Mouse (Mus musculus) midbrain, embryonic 12.5 days (tissue): ENCODE results near the gene Sfxn2. TPM values are rescaled to one million over a fixed set of nuclear protein-coding genes. Genes with fewer than 3 reads are reported as not detected.

Experiments
- ATAC-seq: fragments of 200-750 bp; cut with Nextera tagmentation; 2 replicates; pipeline ENCODE4 v1.8.0; 2017; ENCODE audit warnings: low read depth, moderate TSS enrichment, moderate library complexity; ENCODE audit not compliant: low FRiP score
- H3K27ac ChIP-seq: fragments of 300-500 bp; sonication (generic); replicated peaks from 2 replicates; pipeline ENCODE4 v1.5.1; 2016; ENCODE audit warnings: mild to moderate bottlenecking
- H3K27me3 ChIP-seq: fragments of 300-500 bp; sonication (generic); 2 replicates; pipeline ENCODE4 v1.6.1; 2016; ENCODE audit warnings: mild to moderate bottlenecking
- H3K36me3 ChIP-seq: fragments of 300-500 bp; sonication (generic); 2 replicates; pipeline ENCODE4 v1.6.1; 2016
- H3K4me1 ChIP-seq: fragments of 300-500 bp; sonication (generic); 2 replicates; pipeline ENCODE4 v1.6.1; 2016
- H3K4me2 ChIP-seq: fragments of 300-500 bp; sonication (generic); replicated peaks from 2 replicates; pipeline ENCODE4 v1.6.1; 2016; ENCODE audit warnings: mild to moderate bottlenecking, moderate library complexity
- H3K4me3 ChIP-seq: fragments of 300-500 bp; sonication (generic); 2 replicates; pipeline ENCODE4 v1.5.1; 2016; ENCODE audit warnings: mild to moderate bottlenecking
- H3K9ac ChIP-seq: fragments of 300-500 bp; sonication (generic); replicated peaks from 2 replicates; pipeline ENCODE4 v1.6.1; 2016; ENCODE audit warnings: mild to moderate bottlenecking, moderate library complexity
- H3K9me3 ChIP-seq: fragments of 300-500 bp; sonication (generic); 2 replicates; pipeline ENCODE4 v1.6.1; 2016; ENCODE audit warnings: mild to moderate bottlenecking
- WGBS: fragments of 180-500 bp; shearing (Covaris S2); methylation state at CpG from one replicate; pipeline ENCODE4 v1.1.7; 2016; 5-methylcytosine and 5-hydroxymethylcytosine counted together
- polyA plus RNA-seq: library from polyadenylated mRNA; unstranded; fragments of >200 nt; fragmentation: Nextera tagmentation; extraction: Ambion mirVana; gene quantifications from 2 replicates; pipeline ENCODE4 v1.2.1, GENCODE M21; 2016

Gene Sfxn2
- polyA plus RNA-seq, 1 experiment from 2014 or later = 14.2 TPM

- H3K4me1 ChIP-seq = peaks cover 79% of the 10 kb centered on the region
- H3K36me3 ChIP-seq = no peaks in the 10 kb centered on the region
- no peak for ATAC-seq
- H3K27ac ChIP-seq = peak overlapping the region; percentile 91
- H3K27me3 ChIP-seq = no peaks in the 10 kb centered on the region
- H3K9ac ChIP-seq = peak overlapping the region; percentile 7
- peak overlapping the region; percentile 56 for H3K4me2 ChIP-seq
- no peaks in the 10 kb centered on the region for H3K9me3 ChIP-seq
- H3K4me3 ChIP-seq = no peak overlapping the region
- WGBS = 4% methylated on average over 16 of the region's 16 CpGs
Observed at GRCm38 (mm10) chr19:46531071-46532030, 41.8 kb upstream of the Sfxn2 start.

- no peak overlapping the region for H3K4me3 ChIP-seq
- 7% methylated on average over 10 of the region's 10 CpGs for WGBS
- H3K36me3 ChIP-seq = no peaks in the 10 kb centered on the region
- H3K9ac ChIP-seq = no peak overlapping the region; the same call in 1 of the 2 replicates
- peak overlapping the region; percentile 12; the same call in 1 of the 2 replicates for H3K4me2 ChIP-seq
- no peaks in the 10 kb centered on the region for H3K9me3 ChIP-seq
- peak overlapping the region; percentile 60 for H3K27ac ChIP-seq
- no peak for ATAC-seq
- peaks cover 72% of the 10 kb centered on the region for H3K4me1 ChIP-seq
- H3K27me3 ChIP-seq = no peaks in the 10 kb centered on the region
Observed at GRCm38 (mm10) chr19:46532031-46532688, 41.0 kb upstream of the Sfxn2 start.

DNA sequence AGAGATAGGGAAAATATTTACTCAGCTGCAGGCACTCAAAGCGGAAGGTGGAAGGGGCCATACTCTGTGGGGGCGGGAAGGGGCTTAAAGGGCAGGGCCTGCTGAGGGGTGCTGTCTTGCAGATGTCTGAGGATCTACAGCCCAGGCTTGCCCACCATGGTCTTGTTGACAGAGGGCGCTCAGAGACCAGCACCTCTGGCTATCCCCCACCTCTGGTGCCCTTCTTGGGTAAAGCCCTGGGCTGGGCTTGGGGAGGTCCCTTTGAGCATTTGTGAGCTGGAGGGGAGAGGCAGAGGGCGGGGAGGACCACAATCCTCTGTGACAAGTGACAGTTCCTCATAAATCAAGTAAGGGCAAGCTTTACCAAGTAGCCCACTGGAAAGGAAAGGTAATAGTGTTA is 40.1 kb upstream of the Sfxn2 start:
- H3K9me3 ChIP-seq = no peaks in the 10 kb centered on the region
- no peak overlapping the region for H3K4me2 ChIP-seq
- H3K27ac ChIP-seq = peak overlapping the region; percentile 60
- peaks cover 63% of the 10 kb centered on the region for H3K4me1 ChIP-seq
- H3K9ac ChIP-seq = no peak overlapping the region
- no peaks in the 10 kb centered on the region for H3K36me3 ChIP-seq
- no peaks in the 10 kb centered on the region for H3K27me3 ChIP-seq
- H3K4me3 ChIP-seq = no peak overlapping the region
- ATAC-seq = no peak
- 48% methylated on average over 4 of the region's 4 CpGs for whole genome bisulfite sequencing

DNA sequence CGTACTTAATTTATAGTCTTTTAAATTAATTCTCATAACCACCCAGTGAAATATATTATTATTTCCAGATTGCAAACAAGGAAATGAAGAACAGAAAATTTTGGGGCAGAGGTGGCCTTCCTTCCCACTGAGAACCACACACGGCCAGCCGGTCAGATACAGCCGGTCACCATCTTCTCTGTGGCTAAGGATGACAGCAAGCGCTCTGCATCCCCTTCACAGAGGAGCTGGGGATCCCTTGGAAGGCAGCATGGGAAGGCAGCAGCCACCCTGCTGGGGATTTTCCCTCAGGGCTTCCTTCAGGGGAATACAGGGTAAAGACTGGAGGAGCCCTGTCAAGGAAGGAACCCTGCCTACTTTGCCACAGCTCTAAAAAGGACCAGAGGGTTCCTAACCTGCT is 39.6 kb upstream of the Sfxn2 start:
- H3K4me1 ChIP-seq = peaks cover 58% of the 10 kb centered on the region
- 39% methylated on average over 5 of the region's 5 CpGs for WGBS
- H3K27me3 ChIP-seq = no peaks in the 10 kb centered on the region
- ATAC-seq = no peak
- H3K27ac ChIP-seq = peak overlapping the region; percentile 60
- H3K9ac ChIP-seq = 0 out of 2 replicates have a peak overlapping the region, but pooled peaks have one; percentile 28
- H3K4me3 ChIP-seq = no peak overlapping the region
- H3K36me3 ChIP-seq = no peaks in the 10 kb centered on the region
- H3K4me2 ChIP-seq = no peak overlapping the region
- H3K9me3 ChIP-seq = no peaks in the 10 kb centered on the region

- 39% methylated on average over 6 of the region's 6 CpGs for WGBS
Observed at GRCm38 (mm10) chr19:46534542-46535098, 38.5 kb upstream of the Sfxn2 start.

DNA sequence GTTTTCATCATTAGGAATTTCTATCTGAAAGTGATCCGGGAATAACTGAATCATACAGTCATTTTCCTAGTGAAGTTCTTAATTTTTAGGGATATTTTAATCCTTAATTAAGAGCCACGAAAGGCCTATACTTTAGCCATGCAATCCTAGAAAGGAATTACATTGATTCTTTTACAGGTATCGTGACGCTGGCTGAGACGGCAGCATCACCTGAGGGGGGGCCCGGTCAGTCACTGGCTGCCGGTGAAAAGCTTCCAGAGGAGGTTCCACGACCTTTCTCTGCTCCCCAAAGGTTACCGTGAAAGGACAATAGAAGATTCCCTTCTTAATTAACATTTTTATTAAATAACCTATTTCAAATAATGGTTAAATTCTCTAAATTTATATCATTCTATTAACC is 35.8 kb upstream of the Sfxn2 start:
- Histone ChIP-seq H3K4me2 (no peak overlapping the region), H3K4me3 (no peak overlapping the region), H3K36me3 (peaks cover 31% of the 10 kb centered on the region), H3K9ac (no peak overlapping the region), H3K9me3 (no peaks in the 10 kb centered on the region), H3K4me1 (peaks cover 21% of the 10 kb centered on the region), H3K27ac (no peak overlapping the region), H3K27me3 (no peaks in the 10 kb centered on the region)
- 89% methylated on average over 9 of the region's 9 CpGs for WGBS
- no peak for ATAC-seq

More at GRCm38 (mm10) chr19:46534542-46535098, 38.5 kb upstream of the Sfxn2 start:
- no peak for ATAC-seq
- Histone ChIP-seq H3K27ac (peak overlapping the region; percentile 42; the same call in 1 of the 2 replicates), H3K36me3 (0 out of 2 replicates have a peak, but pooled peaks cover 4% of the 10 kb centered on the region), H3K4me3 (no peak overlapping the region), H3K4me1 (peaks cover 47% of the 10 kb centered on the region), H3K9ac (no peak overlapping the region), H3K4me2 (no peak overlapping the region), H3K27me3 (no peaks in the 10 kb centered on the region), H3K9me3 (no peaks in the 10 kb centered on the region)

- no peak for ATAC-seq
Observed at GRCm38 (mm10) chr19:46538213-46538612, 35.0 kb upstream of the Sfxn2 start.

DNA sequence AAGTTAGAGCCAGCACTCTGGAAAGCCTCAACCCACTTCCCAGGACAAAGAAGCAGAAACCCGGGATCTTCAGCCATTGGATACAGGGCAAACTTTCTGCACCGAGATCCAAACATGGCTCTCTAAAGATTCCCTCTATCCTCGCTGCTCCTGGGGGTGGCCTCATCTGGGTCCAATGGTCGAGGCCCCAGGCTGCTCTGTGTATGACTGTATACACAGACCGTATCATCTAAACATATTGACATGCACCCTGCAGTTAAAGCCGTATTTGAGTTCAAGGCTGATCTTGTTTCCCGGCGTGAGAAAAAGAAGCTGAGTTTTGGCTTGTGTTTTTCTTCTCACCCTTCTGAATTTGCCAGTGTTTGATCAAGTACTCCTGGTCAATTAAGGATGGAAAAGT is 30.4 kb upstream of the Sfxn2 start:
- ATAC-seq = no peak
- Histone ChIP-seq H3K27me3 (no peaks in the 10 kb centered on the region), H3K36me3 (peaks cover 52% of the 10 kb centered on the region), H3K9me3 (no peaks in the 10 kb centered on the region), H3K4me1 (no peaks in the 10 kb centered on the region), H3K4me3 (no peak overlapping the region), H3K27ac (no peak overlapping the region), H3K4me2 (no peak overlapping the region), H3K9ac (no peak overlapping the region)
- 82% methylated on average over 8 of the region's 8 CpGs for WGBS

More at GRCm38 (mm10) chr19:46538213-46538612, 35.0 kb upstream of the Sfxn2 start:
- Histone ChIP-seq H3K27ac (no peak overlapping the region), H3K9ac (no peak overlapping the region), H3K4me1 (peaks cover 12% of the 10 kb centered on the region), H3K27me3 (no peaks in the 10 kb centered on the region), H3K9me3 (no peaks in the 10 kb centered on the region), H3K4me3 (no peak overlapping the region), H3K4me2 (no peak overlapping the region), H3K36me3 (peaks cover 40% of the 10 kb centered on the region)
- 83% methylated on average over 6 of the region's 6 CpGs for WGBS

- Histone ChIP-seq H3K4me1 (no peaks in the 10 kb centered on the region), H3K9me3 (no peaks in the 10 kb centered on the region), H3K27me3 (no peaks in the 10 kb centered on the region), H3K4me3 (no peak overlapping the region), H3K36me3 (peaks cover 49% of the 10 kb centered on the region), H3K27ac (no peak overlapping the region; the same call in 1 of the 2 replicates), H3K9ac (no peak overlapping the region), H3K4me2 (no peak overlapping the region)
- ATAC-seq = no peak
- WGBS = 82% methylated on average over 6 of the region's 6 CpGs
Observed at GRCm38 (mm10) chr19:46547565-46547964, 25.6 kb upstream of the Sfxn2 start.

DNA sequence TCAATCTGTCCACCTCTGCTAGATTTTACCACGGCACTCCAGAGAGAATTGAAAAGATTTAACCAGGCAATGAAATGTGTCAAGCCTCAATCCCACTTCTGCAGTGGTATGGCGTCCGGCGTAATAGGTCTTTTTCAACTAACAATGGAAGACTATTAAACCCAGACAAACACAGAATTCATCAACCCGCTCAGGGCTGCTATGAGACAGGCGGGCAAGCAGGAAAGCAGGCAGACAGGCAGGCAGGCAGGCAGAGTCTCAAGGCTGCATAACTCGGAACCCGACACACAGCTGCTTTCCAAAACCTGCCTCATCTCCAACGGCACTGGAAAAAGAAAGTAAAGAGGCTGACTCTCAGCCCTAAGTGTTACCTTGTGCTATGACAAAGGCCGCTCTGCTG is 25.1 kb upstream of the Sfxn2 start:
- Histone ChIP-seq H3K9ac (no peak overlapping the region), H3K27me3 (no peaks in the 10 kb centered on the region), H3K9me3 (no peaks in the 10 kb centered on the region), H3K27ac (peak overlapping the region; percentile 36), H3K4me1 (no peaks in the 10 kb centered on the region), H3K36me3 (peaks cover 43% of the 10 kb centered on the region), H3K4me3 (no peak overlapping the region), H3K4me2 (no peak overlapping the region)
- 65% methylated on average over 10 of the region's 10 CpGs for WGBS
- ATAC-seq = no peak

GRCm38 (mm10) chr19:46550385-46550784 is 22.8 kb upstream of the Sfxn2 start:
- no peak overlapping the region for H3K9ac ChIP-seq
- no peak overlapping the region for H3K27ac ChIP-seq
- no peak overlapping the region for H3K4me2 ChIP-seq
- H3K36me3 ChIP-seq = peaks cover 59% of the 10 kb centered on the region
- no peaks in the 10 kb centered on the region for H3K27me3 ChIP-seq
- WGBS = 86% methylated on average over 4 of the region's 4 CpGs
- H3K9me3 ChIP-seq = no peaks in the 10 kb centered on the region
- no peak overlapping the region for H3K4me3 ChIP-seq
- no peak for ATAC-seq
- H3K4me1 ChIP-seq = peaks cover 2% of the 10 kb centered on the region; the same call in 1 of the 2 replicates

DNA sequence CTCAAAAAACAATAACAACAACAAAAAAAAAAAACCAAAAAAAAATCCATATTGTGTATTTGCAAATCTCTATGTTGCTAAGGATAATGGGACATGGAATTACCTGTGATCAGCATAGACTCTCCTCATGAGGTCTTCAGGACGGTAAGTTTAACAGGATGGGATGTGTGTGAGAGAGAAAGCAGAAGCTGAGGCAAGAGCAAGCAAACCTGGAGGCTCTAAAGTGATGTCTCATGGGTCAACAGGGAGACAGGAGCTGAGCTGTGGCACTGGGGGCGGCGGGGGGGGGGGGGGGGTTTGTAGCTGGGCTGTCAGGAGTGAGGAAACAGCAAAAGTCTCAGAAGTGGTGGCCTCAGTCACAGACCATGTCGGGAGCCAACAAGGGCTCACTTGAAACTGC is 20.7 kb upstream of the Sfxn2 start:
- Histone ChIP-seq H3K9ac (no peak overlapping the region), H3K9me3 (no peaks in the 10 kb centered on the region), H3K36me3 (peaks cover 70% of the 10 kb centered on the region), H3K4me1 (peaks cover 2% of the 10 kb centered on the region; the same call in 1 of the 2 replicates), H3K4me3 (no peak overlapping the region), H3K27ac (no peak overlapping the region), H3K4me2 (no peak overlapping the region), H3K27me3 (no peaks in the 10 kb centered on the region)
- no peak for ATAC-seq
- 87% methylated on average over 3 of the region's 4 CpGs for WGBS
